Mouse (Mus musculus) A20 (cell line): ENCODE measurements around the gene Tjp3.

Experiments
- DNase-seq: peaks from one replicate; pipeline ENCODE4 v3.0.0-alpha.2; 2011; ENCODE audit warnings: low read depth, low spot score

Gene Tjp3

DNA sequence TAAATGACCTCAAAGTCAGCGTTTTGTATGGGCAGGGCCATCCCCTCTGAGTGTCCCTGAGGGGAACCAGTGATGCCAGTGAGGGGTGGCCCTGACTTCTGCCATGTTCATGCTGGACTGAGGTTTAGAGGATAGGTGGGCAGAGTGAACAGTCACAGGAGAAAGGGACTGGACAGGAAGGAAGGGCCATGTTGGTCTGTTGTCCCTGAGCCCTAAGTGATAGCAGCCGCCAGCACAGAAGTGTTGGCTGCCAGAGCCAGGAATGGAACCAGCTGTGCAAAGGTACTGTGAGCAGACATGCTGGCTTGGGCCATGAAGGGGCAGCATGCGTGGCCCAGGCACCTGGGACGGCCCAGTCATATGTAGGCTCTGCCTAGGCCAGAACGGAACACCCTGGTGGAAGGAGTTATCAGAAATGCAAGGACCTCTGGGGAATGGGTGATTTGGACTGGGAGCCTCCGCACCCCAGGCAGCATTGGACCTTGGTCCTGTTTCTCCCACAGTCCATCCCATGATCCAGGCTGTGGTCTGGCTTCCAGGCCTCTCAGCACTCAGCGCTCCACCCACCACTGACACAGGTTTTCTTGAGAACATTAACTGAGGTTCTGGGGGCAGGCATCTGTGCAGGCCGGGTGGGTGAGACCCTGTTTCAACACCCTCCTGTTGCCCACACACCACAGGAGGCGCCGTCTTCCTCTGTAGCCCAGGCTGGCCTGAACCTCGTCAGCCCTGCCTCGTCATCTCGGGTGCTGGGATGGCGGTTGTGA is 8.4 kb upstream of the Tjp3 start:
- DNase-seq: peak; percentile 49

DNA sequence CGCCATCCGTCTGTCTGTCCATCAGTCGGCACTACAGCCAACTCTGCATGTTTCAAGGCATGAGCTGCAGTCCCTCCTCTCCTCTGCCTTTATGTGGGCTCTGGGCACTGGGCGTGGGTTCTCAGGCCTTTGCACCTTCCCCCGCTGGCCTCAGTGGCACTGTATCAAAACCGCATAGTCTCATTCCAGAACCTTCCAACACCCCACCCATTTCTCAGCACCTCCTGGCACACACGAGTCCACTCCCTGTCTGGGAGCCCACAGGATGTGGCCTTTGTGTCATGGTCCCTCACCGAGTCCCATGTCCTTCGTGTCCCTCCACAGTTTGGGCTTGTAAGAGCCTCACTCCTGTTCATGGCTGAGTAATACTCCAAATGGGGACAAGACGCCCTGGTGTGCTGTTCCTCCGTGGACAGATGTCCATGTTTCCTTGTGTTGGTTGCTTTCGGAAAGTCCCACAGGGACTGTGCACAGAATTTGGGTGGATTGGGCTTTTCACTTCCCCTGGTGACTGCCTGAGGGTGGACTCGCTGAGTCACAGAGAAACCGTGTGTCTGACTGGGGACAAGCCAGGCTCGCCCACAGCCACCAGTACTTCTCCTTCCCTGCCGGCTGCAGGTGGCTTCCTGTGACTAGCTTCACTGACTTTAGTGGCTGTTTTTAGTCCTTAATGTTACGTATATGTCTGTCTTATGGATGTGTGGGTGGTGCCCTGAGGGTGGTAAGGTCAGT is 7.2 kb upstream of the Tjp3 start:
- peak; percentile 93 for DNase-seq

DNA sequence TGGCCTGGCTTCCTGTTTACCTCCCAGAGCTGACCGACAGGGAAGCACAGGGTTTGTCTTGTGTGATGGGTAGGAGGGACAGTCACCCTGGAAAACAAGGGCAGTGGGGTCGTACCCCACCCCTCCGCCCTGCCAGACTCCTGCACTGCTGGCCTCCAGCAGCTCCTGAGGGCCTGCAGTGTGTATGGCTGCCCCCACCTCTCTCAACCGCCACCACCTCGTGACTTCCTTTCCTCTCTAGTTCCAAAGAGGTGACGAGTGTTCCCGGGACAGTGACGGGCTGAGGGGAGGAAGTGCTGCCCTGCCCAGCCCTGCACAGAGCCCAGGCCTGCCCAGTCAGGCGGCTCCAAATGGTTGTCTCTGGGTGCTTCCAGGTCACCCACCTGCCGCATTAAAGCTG is 6.5 kb upstream of the Tjp3 start:
- DNase-seq: peak; percentile 83

DNA sequence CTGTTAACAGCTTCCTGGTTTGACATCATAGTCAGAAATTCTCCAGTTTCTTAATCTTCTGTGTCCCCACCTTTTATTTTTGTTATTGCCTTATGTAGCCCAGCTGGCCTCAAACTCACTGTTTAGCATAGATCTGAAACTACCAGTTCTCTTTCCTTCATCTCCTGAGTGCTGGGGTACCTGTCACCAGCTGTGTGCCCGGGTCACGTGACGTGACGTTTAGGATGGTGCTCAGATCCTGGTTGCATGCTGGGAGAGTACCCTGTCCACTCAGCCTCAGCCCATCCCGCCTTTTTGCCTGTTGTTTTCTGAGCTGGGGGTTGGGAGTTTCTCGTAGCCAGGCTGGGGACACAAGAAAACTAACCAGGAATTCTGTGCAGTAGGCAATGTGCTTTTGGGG is 5.9 kb upstream of the Tjp3 start:
- DNase-seq: peak; percentile 88

DNA sequence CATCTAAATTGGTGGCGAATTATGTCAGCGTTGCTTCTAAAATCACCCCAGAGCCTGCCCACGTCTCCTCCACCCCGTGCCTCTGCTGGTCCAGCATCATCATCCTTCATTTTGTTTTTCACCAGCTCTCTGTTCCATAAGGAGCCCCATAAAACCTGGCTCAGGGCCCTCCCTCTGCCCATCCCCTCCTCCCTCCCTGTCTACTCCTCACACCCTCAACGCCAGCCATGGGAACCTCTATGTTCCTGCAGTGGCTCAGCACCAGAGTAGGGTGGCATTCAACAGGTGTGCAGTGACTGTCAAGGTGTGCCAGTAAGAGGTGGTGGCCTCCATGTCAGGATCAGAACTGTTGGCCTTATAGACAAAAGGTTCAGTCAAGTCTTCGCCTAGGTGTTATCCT is 3.8 kb upstream of the Tjp3 start:
- no peak for DNase-seq

DNA sequence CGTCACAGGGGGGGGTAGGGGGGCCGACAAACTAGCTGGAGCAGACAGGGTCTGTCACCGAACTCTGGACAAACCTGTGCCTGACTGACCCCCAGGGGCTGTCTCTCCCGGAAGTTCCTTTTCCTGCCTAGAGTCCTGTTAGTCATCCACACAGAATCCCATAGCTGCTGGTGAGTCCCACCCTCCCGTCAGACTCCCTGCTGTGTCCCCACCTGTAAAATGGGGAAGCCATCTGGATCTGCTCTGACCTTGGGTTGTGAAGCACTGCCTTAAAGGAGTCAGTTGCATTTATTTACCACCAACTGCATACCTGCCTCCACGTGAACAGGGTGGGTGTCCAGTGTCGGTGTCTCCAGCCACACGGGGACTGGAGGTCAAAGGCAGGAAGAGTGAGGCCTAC is 3.1 kb upstream of the Tjp3 start:
- peak; percentile 34 for DNase-seq

DNA sequence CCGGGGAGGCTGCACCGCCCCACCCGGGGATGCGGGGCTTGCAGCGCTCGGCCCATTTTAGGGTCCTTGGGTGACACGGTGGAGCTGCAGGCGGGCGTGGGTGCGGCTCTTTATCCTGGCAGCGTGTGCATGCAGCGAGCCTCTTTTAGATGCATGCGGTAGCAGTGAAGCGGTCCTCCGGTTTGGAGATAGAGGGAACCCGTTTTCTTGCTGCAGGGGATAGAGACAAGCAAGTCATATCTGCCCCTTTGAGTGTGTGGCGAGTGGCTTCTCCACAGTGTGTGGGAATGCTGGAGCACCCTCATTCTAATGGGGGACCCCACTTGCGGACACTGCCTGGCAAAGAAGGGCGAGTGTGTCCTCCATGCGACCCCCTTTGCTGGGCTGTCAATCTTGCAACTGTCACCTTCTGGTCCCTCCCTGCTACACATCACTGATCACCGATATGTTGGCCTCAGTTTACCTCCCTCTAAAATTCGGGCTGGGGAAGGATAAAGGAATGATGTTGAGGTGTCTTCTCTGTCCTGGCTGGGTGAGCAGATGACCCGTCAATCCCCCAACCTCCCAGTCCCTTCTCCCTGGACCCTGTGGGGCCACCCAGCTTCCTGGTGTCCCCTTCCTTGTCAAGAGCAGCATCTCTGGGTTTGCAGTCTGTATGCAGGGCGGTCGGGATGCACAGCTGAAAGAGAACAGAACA is 2.1 kb upstream of the Tjp3 start:
- DNase-seq: no peak

DNA sequence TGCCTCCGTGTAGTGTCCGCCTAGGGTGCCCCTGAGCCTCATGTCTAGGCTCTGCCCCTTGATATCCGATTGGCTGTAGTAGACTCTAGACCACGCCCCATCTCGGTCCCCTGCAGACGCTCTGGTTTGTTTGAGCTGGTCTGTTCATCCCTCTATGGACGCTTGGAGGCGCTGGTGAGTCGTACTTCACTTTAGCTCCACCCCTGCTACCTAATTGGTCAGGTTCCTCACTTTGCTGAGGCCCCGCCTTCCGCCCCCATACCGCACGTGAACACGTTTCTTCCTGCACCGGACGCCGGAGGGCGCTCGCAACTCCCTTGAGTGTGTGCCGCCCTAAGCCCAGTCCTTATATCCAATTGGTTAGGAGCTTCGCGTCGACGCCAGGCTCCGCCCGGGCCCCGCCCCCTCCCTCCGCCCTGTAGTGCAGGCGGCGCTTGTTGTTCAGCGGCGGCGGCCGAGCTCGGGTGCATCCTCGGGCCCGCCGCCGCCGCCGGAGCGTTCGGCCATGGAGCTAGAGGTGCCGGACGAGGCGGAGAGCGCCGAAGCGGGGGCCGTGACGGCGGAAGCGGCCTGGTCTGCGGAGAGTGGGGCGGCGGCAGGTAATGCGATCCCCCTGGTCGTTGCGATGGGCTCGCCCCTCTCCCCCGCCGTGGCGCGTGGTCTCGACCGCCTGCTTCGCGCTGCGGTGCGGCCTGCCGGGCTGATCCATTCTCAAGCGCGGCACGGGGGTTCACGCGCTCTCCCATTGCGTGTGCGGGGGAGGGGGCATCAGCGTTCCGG is 1.4 kb upstream of the Tjp3 start, which contains the start of gene Pip5k1c:
Gene Pip5k1c, plus strand, starts transcription at position 410 of the 780 bp plus-strand sequence.
- DNase-seq: peak; percentile 100

DNA sequence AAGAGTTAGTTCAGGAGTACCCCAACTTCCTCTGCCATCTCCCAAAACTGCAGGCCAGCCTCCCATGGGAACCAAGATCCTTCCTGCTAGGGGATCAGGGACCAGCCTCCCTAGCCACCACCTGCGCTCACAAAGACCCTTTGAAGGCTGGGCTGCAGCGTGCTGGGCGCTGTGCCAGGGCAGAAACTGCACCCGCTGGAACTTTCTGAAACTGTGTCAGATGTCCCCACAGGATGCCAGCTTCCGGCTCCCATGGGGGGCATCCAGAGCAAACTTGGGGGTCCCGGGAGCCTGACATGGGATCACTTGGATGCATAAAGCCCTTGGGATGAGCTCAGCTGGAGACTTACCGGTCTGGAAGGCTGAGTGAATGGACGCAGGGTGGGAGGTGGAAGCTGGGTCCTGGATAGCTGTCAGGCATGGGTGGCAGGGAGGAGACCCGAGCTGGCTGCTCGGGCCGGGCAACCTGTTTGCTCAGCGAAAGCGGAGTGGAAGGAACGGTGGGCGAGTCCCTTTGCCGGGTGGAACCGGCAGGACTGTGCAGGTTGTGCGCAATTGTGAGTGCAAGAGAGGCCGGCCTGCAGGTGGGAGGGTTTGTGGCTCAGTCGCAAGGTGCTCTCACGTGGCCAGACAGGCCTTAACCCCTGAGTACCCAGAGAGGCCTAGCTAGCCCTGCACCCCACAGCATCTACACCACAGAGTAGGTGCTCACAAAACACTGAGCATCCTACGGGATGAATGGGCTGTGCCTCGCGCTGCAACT is 502 bp downstream of the Tjp3 start:
- no peak for DNase-seq

DNA sequence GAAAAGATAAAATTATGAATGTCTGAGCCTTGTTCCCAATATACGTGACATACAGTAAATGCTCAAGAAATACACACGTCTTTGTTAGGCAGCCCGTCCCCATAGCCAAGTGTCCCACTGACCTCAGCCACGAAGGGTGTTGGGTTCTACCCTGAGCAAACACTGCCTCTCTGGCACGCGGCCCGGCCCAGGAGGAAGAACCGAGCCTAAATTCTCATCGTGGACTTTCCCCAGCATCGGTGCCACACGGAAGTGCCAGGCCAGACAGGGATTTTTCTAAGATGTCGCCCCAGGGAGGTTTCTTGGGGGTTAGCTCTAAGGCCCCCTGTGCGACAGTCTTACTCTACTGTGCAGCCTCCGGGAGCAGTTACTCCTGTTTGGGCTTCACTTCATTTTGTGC is 1.6 kb downstream of the Tjp3 start:
- DNase-seq: no peak

DNA sequence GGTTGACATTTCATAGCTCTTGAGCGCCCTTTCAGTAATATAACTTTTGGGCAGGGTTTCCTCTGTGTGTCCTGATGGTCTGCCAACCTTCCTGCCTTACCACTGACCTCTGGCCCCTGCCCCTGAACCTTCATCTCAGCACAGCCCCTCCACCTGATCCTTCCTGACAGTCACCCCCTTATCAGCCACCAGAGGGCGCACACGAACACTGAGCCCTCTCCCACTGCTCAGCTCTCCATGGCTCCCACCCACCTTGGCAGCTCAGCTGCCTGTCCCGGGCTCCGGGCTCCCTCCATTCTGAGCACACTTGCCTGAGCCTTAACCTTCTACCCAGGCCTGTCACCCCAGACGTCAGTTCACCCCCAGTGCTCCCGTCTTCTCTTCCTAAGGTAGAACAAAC is 2.1 kb downstream of the Tjp3 start:
- peak; percentile 71 for DNase-seq

DNA sequence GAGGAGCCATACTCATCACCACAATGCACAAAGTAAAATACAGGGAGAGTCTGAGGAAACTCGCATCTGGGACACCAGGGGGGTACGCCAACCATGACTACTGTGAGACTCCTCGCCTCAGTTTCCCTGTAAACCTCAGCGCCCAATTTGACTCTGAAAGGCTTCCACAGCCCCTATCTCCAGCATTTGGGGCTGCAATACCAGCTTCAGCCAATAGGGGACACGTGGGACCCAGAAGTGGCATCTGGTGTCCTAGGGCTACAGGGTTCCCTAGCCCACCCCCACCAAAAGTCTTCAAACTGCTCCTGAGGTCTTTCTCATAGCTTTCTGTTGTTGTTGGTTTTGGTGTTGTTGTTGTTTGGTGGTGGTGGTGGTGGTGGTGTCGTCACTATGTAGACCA is 2.8 kb downstream of the Tjp3 start:
- DNase-seq: peak; percentile 73

DNA sequence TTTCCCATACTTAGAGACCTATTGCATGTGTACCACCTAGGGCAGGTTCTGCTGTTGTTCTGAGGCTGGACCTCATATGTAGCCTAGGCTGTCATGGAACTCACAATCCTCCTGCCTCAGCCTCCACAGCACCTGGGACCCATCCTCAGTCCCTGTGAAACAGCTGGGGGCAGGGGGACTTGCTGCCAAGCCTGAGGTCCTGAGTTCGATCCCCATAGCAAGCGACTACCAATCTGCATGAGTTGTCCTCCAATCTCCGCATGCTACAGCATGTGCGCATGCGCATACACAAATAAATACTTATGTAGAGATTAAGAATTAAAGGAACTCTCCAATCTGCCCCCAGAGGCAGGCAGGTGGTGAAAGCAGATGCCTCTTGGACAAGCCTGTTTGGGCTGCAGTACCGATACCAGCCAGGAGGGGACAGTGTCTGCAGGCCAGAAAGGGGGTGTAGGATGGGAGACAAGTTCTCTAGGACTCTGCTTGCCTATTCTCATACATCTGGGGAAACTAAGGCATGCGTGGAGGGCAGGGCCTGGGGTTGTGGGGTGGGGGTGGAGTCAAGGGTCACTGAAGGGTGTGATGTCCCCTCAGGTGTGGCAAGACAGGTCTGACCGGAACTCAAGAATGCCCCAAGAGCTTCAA is 3.7 kb downstream of the Tjp3 start:
- DNase-seq: peak; percentile 86

DNA sequence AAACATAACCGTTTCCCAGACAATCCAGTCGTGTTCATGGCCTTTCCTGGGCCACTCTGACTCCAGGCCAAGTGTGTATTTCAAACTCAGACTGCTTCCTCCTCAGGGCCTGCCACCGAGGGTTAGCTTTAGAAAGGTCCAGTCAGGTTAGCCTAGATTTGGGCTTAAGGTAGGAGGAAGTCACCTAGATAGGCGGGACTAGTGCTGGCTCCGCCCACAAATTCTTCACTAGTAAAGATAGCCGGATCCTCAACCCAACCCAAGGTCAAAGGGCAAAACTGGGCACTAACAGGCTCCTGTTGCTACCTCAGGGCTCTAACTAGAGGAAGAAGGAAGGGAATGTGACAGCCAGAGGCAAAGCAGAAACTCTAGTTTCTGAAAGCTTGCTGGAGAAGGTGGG is 4.8 kb downstream of the Tjp3 start:
- DNase-seq: peak; percentile 60

DNA sequence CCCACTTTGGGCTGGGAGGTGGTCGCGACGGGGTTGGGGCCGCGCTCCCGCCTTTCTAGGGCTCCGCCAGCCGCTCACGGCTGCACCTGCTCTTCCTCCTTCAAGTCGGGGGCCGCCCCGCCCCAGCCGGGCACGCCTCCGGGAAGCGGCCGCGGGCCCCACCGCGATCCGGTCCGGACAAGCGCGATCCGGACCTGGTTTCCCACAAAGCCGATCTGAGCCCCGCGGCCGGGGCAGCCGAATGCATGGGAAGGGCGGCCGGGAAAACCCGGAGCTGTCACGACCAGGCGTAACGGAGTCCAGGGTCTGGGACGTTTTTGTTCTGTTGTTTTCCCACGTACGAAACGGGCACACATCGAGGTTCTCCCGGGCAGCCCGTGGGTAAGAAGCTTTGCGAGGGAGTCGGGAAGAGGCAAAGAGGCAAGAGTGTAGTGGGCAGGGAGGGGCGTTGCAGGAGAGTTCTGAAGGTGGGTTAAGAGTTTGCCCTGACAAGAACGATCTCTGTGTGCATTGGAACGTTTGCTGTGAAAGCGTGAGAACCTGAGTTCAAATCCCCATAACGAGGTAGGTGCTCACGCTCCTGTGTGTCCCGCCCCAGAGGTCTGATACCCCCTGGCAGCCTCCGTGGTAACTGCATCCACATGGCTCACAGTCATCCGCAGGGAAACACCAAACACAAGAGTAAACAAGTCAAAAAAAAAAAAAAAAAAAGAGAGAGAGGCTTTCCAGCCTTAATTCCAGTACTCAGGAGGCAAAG is 5.5 kb downstream of the Tjp3 start:
- peak; percentile 95 for DNase-seq

DNA sequence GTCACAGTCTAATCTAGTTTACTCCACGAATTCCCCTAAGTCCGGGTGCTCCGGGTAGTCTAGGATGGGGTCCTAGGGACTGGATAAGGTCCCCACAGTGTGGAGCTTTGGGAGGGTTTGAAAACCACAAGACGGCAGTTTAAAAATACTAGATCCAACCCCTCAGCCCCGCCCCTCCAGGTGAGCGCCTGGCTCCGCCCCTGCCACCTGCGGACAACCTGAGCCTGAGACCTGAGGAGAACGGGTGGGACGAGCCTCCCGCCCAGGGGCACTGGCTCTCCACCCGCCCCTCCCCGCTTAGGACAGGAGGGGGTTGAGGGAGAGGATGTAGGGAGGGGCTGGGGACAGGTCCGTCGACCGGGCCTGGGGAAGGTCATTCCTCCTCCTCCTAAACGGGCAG is 6.7 kb downstream of the Tjp3 start:
- no peak for DNase-seq

DNA sequence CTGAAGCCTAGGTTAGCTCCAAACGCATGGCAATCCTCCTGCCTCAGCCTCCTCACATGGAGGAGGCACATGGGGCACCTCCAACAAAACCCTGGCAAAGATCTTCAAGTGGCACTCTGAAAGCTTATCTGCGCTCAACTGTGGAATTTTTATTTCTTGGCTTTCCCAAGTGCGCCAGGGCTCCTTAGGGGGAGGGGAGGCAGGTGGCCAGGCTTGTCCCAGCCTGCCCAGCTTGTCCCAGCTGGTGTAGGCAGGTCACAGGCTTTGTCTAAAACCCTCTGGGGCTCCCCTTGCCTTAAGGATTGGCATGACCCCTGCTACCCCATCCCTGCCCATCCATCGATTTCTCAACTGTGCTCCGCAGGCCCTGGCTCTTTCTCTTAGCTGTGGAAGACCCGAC is 7.2 kb downstream of the Tjp3 start:
- no peak for DNase-seq

DNA sequence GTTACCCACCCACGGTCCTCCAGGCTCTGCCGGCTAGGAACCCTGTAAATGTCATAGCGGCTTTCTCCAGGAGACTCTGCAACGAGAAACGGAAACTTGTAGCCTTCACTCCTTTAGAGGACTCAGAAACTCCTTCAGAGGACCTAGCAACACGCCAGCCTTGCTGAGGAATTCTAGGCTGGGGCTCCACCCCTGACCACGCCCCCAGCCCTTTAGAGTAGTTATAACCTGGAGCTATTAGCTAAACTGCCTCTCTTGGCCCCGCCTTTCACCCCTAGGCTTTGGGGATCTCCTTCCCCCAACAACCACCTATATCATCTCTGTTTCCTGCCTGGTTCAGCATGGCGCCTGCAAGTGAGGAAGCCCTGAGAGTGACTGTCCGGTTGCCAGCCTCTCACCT is 11.9 kb downstream of the Tjp3 start:
- DNase-seq: no peak

DNA sequence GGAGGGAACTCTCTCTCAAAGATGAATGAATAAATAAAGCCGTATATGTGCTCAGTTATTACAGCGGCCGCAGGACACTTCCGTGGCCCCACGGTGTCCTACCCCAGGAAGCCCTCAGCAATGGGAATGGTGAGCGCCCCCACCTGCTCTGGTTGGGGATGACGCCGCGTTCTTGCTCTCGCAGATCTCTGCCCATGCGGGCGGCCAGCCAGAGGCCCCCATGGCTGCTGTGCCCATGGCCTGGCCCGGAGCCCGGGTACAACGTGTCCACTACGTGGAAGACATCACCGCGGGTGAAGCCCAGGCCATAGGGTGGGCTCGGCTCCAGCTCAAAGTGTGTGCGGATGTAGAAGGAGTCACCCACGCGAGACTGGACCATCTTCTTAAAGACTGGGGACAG is 13.7 kb downstream of the Tjp3 start:
- no peak for DNase-seq

DNA sequence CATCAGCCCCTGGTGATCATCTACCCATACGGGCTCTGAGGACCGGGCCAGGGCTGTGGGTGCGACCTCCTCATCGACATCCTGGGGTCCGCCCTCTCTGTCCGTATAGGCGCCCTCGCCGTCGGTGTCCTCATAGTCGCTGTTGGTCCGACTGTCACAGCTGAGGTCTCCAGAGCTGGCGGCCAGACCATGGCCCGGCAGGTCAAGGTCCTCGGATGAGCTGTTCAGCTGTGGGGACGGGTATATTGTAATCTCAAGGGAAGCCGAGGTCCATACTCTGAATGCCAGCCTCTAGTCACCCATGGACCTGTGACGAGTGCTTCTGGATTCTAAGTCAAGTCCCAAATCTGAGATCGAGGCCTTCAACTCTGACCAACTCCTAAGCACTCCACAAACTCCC is 17.5 kb downstream of the Tjp3 start:
- no peak for DNase-seq
